Mouse (Mus musculus): ENCODE measurements at regions not wholly inside any gene's neighbourhood (a gene's known extent, or its start where the extent isn't known, plus 50 kb on each side); places are given as distances from the start of the nearest gene placed in this dataset.

DNA sequence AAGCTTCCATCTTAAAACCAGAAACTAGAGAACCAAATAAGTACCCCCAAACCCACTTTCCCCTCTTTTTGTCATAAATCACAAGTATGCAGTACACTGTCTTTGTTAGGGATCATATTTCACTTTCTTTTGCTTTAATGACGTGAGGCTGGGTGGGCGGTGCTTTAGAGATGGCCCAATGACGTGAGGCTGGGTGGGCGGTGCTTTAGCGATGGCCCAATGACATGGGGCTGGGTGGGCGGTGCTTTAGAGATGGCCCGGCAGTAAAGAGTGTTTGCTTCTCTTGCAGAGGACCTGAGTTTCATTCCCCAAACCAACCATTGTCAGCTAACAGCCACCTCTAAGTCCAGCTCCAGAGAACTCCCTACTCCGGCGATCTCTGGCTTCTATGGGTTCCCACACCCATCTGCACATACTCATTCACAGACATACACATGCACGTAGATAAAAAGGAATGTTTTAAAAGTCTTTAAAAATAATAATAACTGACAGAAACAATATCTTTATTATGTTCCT, 59.2 kb upstream of the Siah3 start:
- DNase-seq (ENCODE audit: low read depth, low spot score), result peak; percentile 36

DNA sequence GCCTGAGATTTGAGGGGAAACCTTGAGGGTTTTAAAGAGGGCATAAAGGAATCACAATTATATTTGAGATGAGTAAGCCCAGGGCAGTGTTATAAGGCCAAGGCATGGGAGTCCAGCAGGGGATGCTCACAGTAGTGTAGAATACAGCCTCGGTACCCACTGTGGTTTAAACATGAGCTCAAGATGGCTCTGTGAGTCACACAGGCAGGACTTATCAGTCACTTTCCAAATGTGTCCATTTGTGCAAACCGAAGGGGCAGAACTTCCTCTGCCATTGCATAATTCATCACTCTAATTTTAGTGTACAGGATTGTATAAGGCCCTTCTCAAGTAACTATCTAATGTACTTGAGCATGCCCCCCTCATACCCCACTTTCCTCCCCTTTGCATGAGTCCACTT, 56.1 kb upstream of the Siah3 start:
- no peak for DNase-seq (ENCODE audit: low read depth, low spot score)

DNA sequence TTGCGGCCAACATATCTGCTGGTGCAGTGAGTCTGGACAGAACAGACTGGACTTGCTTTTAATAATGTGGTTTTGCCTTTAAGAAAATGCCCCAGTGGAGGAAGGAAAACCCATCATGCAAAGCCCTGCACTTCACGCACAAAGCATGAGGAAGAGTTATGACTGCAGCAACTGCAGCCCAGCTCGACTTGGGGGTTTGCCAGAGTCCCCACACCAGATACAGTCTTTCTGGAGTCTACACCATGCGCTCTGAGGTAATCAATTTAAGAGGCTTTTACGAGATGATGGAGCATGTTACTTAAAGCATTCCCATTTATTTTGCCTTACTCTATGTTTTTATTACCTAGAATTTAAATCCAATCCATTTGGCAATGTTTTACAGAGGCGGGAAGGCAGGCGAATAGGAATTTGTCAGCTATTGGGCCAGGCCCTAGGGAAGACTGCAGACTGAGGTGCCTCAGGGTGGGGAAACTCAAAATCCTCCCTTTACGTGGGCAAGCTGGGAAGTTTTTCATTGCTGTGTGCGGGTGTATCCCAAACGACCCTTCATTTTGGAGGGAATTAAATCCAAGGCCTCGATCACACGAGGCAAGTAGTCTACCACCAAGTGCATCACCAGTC, 53.2 kb upstream of the Siah3 start:
- no peak for DNase-seq (ENCODE audit: low read depth, low spot score)
